Mouse (Mus musculus): ENCODE data around the gene Cactin. TPM values are rescaled to one million over a fixed set of nuclear protein-coding genes. Genes with fewer than 3 reads are reported as not detected.

Cactin gene
- polyA plus RNA-seq, 1 experiment from 2014 or later: 40.7 TPM

- Histone ChIP-seq H3K36me3 (peaks cover 54% of the 10 kb centered on the region), H3K4me3 (no peak overlapping the region), H3K9me3 (no peaks in the 10 kb centered on the region), H3K4me2 (replicated peaks) (no peak overlapping the region), H3K27ac (replicated peaks) (no peak overlapping the region), H3K9ac (replicated peaks) (no peak overlapping the region), H3K27me3 (no peaks in the 10 kb centered on the region), H3K4me1 (peaks cover 23% of the 10 kb centered on the region)
- 91% methylated on average over 23 of the region's 23 CpGs for WGBS
- ATAC-seq (replicated peaks): no peak
Observed at GRCm38 (mm10) chr10:81323141-81323775, 2.4 kb downstream of the Cactin start.

GRCm38 (mm10) chr10:81323791-81324530 lies 3.1 kb downstream of the Cactin start:
- Histone ChIP-seq H3K4me1 (peaks cover 23% of the 10 kb centered on the region), H3K9me3 (no peaks in the 10 kb centered on the region), H3K27me3 (no peaks in the 10 kb centered on the region), H3K27ac (replicated peaks) (no peak overlapping the region), H3K4me3 (no peak overlapping the region), H3K36me3 (peaks cover 50% of the 10 kb centered on the region), H3K9ac (replicated peaks) (no peak overlapping the region), H3K4me2 (replicated peaks) (no peak overlapping the region)
- 95% methylated on average over 18 of the region's 18 CpGs for WGBS
- no peak for ATAC-seq (replicated peaks)

- H3K36me3 ChIP-seq: peaks cover 50% of the 10 kb centered on the region
- H3K4me1 ChIP-seq: peaks cover 13% of the 10 kb centered on the region
- no peaks in the 10 kb centered on the region for H3K9me3 ChIP-seq
- 94% methylated on average over 21 of the region's 21 CpGs for WGBS
- no peak overlapping the region for H3K9ac ChIP-seq (replicated peaks)
- H3K4me3 ChIP-seq: no peak overlapping the region
- no peaks in the 10 kb centered on the region for H3K27me3 ChIP-seq
- H3K27ac ChIP-seq (replicated peaks): no peak overlapping the region
- no peak for ATAC-seq (replicated peaks)
- H3K4me2 ChIP-seq (replicated peaks): no peak overlapping the region
Observed at GRCm38 (mm10) chr10:81325176-81325575, 4.3 kb downstream of the Cactin start.

- Histone ChIP-seq H3K9me3 (no peaks in the 10 kb centered on the region), H3K4me3 (no peak overlapping the region), H3K27ac (replicated peaks) (no peak overlapping the region), H3K4me2 (replicated peaks) (no peak overlapping the region), H3K36me3 (peaks cover 50% of the 10 kb centered on the region), H3K9ac (replicated peaks) (no peak overlapping the region), H3K4me1 (peaks cover 13% of the 10 kb centered on the region), H3K27me3 (no peaks in the 10 kb centered on the region; the same call in 1 of the 2 replicates)
- 93% methylated on average over 18 of the region's 18 CpGs for WGBS
- no peak for ATAC-seq (replicated peaks)
Observed at GRCm38 (mm10) chr10:81325781-81326180, 4.9 kb downstream of the Cactin start.

GRCm38 (mm10) chr10:81326858-81327257 lies 6.0 kb downstream of the Cactin start:
- no peaks in the 10 kb centered on the region for H3K9me3 ChIP-seq
- no peak overlapping the region for H3K9ac ChIP-seq (replicated peaks)
- H3K4me2 ChIP-seq (replicated peaks): no peak overlapping the region
- no peak for ATAC-seq (replicated peaks)
- peaks cover 50% of the 10 kb centered on the region for H3K36me3 ChIP-seq
- peaks cover 3% of the 10 kb centered on the region; the same call in 1 of the 2 replicates for H3K27me3 ChIP-seq
- 83% methylated on average over 6 of the region's 6 CpGs for WGBS
- no peak overlapping the region for H3K27ac ChIP-seq (replicated peaks)
- no peak overlapping the region for H3K4me3 ChIP-seq
- peaks cover 7% of the 10 kb centered on the region for H3K4me1 ChIP-seq

- no peak overlapping the region for H3K27ac ChIP-seq (replicated peaks)
- H3K36me3 ChIP-seq: peaks cover 44% of the 10 kb centered on the region
- H3K4me2 ChIP-seq (replicated peaks): no peak overlapping the region
- H3K27me3 ChIP-seq: peaks cover 14% of the 10 kb centered on the region
- no peak overlapping the region for H3K4me3 ChIP-seq
- no peaks in the 10 kb centered on the region for H3K4me1 ChIP-seq
- H3K9me3 ChIP-seq: no peaks in the 10 kb centered on the region
- 56% methylated on average over 2 of the region's 2 CpGs for WGBS
- no peak for ATAC-seq (replicated peaks)
- H3K9ac ChIP-seq (replicated peaks): no peak overlapping the region
Observed at GRCm38 (mm10) chr10:81327959-81328358, 7.1 kb downstream of the Cactin start.

GRCm38 (mm10) chr10:81328386-81328785 lies 7.5 kb downstream of the Cactin start, which contains the start of gene Tbxa2r:
Gene Tbxa2r (plus strand): TSS chr10:81328731.
- no peaks in the 10 kb centered on the region for H3K9me3 ChIP-seq
- H3K27me3 ChIP-seq: peaks cover 19% of the 10 kb centered on the region
- H3K4me2 ChIP-seq (replicated peaks): no peak within 1 kb of the TSS
- no peak within 1 kb of the TSS for H3K4me3 ChIP-seq
- 0 out of 2 replicates have a peak within 1 kb of the TSS, but pooled peaks have one; percentile 8 for H3K27ac ChIP-seq (replicated peaks)
- H3K36me3 ChIP-seq: peaks cover 40% of the 10 kb centered on the region
- H3K4me1 ChIP-seq: no peaks in the 10 kb centered on the region
- H3K9ac ChIP-seq (replicated peaks): no peak within 1 kb of the TSS
- no peak for ATAC-seq (replicated peaks)
- WGBS: 24% methylated on average over 10 of the region's 10 CpGs

GRCm38 (mm10) chr10:81329194-81329975 lies 8.5 kb downstream of the Cactin start:
- Histone ChIP-seq H3K36me3 (peaks cover 30% of the 10 kb centered on the region), H3K9ac (replicated peaks) (no peak overlapping the region), H3K4me2 (replicated peaks) (no peak overlapping the region), H3K4me3 (no peak overlapping the region), H3K27me3 (peaks cover 20% of the 10 kb centered on the region), H3K4me1 (no peaks in the 10 kb centered on the region), H3K9me3 (no peaks in the 10 kb centered on the region), H3K27ac (replicated peaks) (no peak overlapping the region)
- WGBS: 77% methylated on average over 10 of the region's 10 CpGs
- no peak for ATAC-seq (replicated peaks)

GRCm38 (mm10) chr10:81330007-81330406 lies 9.1 kb downstream of the Cactin start:
- Histone ChIP-seq H3K4me2 (replicated peaks) (no peak overlapping the region), H3K4me3 (no peak overlapping the region), H3K9ac (replicated peaks) (no peak overlapping the region), H3K4me1 (peaks cover 1% of the 10 kb centered on the region; the same call in 1 of the 2 replicates), H3K36me3 (peaks cover 23% of the 10 kb centered on the region), H3K9me3 (no peaks in the 10 kb centered on the region), H3K27me3 (peaks cover 20% of the 10 kb centered on the region), H3K27ac (replicated peaks) (no peak overlapping the region)
- WGBS: 59% methylated on average over 4 of the region's 4 CpGs
- no peak for ATAC-seq (replicated peaks)

- WGBS: 27% methylated on average over 29 of the region's 29 CpGs
- H3K27me3 ChIP-seq: peaks cover 20% of the 10 kb centered on the region
- peaks cover under 1% of the 10 kb centered on the region; the same call in 1 of the 2 replicates for H3K36me3 ChIP-seq
- H3K9me3 ChIP-seq: no peaks in the 10 kb centered on the region
- H3K9ac ChIP-seq (replicated peaks): no peak overlapping the region
- ATAC-seq (replicated peaks): no peak
- H3K4me2 ChIP-seq (replicated peaks): no peak overlapping the region
- H3K4me3 ChIP-seq: no peak overlapping the region
- no peak overlapping the region for H3K27ac ChIP-seq (replicated peaks)
- H3K4me1 ChIP-seq: peaks cover 7% of the 10 kb centered on the region
Observed at GRCm38 (mm10) chr10:81332277-81332676, 11.4 kb downstream of the Cactin start.

- Histone ChIP-seq H3K4me2 (replicated peaks) (no peak overlapping the region), H3K4me1 (peaks cover 7% of the 10 kb centered on the region), H3K27ac (replicated peaks) (no peak overlapping the region), H3K4me3 (no peak overlapping the region), H3K9me3 (no peaks in the 10 kb centered on the region), H3K36me3 (no peaks in the 10 kb centered on the region), H3K27me3 (peaks cover 20% of the 10 kb centered on the region), H3K9ac (replicated peaks) (no peak overlapping the region)
- no peak for ATAC-seq (replicated peaks)
- WGBS: 60% methylated on average over 11 of the region's 11 CpGs
Observed at GRCm38 (mm10) chr10:81334324-81334723, 13.4 kb downstream of the Cactin start.

Measured in forebrain, embryonic 15.5 days (tissue).